Mouse (Mus musculus) embryonic fibroblast, embryonic 13.5 days (primary cell): ENCODE results near the gene Epb41l1.

ENCODE experiments used
- CTCF ChIP-seq: IDR thresholded peaks from 2 replicates; pipeline ENCODE4 v1.5.1; 2011; ENCODE audit warnings: mild to moderate bottlenecking, control low read depth, low read length, moderate library complexity, borderline replicate concordance; ENCODE audit not compliant: insufficient read depth
- POLR2A ChIP-seq: IDR thresholded peaks from 2 replicates; pipeline ENCODE4 v1.6.1; 2011; ENCODE audit warnings: low read depth, mild to moderate bottlenecking, control low read depth, low read length, moderate library complexity

DNA sequence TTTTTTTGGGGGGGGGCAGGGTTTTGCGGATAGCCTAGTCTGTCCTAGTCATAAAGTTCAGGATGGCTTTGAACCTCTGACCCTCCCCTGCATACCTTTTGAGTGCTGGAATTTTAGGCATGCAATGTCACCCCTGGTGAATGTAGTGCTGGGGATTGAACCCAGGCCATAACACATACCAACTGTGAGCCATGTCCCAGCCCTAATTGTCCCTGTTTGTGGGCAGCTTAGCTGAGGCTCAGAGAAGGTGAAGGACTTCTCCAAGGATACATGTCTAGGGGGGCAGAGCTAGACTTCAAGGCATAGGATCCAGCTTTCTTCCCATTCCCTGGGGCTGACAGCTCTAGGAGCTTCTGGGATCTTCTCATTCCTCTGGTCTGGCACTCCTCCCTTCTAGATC, 22.6 kb downstream of the Epb41l1 start:
- TF ChIP-seq CTCF (no peak), POLR2A (no peak)
